Mouse (Mus musculus) forebrain, embryonic 14.5 days (tissue): Measurements from ENCODE around the gene Hacd4. TPM values are rescaled to one million over a fixed set of nuclear protein-coding genes. Genes with fewer than 3 reads are reported as not detected.
"Not testable (repeated sequence)": the region's sequence is repeated elsewhere in the genome, so short reads cannot be mapped to it uniquely, and the experiment has no call there.

ENCODE experiments used
- ATAC-seq: fragments of 200-750 bp; cut with Nextera tagmentation; 2 replicates; pipeline ENCODE4 v1.8.0; 2017; ENCODE audit warnings: mild to moderate bottlenecking, moderate library complexity
- DNase-seq: peaks from one replicate; pipeline ENCODE4 v3.0.0-alpha.2; 2015; ENCODE audit warnings: low spot score
- H3K27ac ChIP-seq: fragments of 300-500 bp; sonication (generic); 2 replicates; pipeline ENCODE4 v1.5.1; 2014; ENCODE audit warnings: low read depth, mild to moderate bottlenecking, control low read depth, low read length, moderate library complexity
- H3K27me3 ChIP-seq: fragments of 300-500 bp; sonication (generic); replicated peaks from 2 replicates; pipeline ENCODE4 v1.6.1; 2014; ENCODE audit warnings: low read length, control low read depth, mixed read lengths; ENCODE audit not compliant: control insufficient read depth, insufficient read depth
- H3K36me3 ChIP-seq: fragments of 300-500 bp; sonication (generic); 2 replicates; pipeline ENCODE4 v1.6.1; 2014; ENCODE audit warnings: low read length, control low read depth; ENCODE audit not compliant: control insufficient read depth, insufficient read depth
- H3K4me1 ChIP-seq: fragments of 300-500 bp; sonication (generic); 2 replicates; pipeline ENCODE4 v1.6.1; 2014; ENCODE audit warnings: antibody characterized with exemption, low read length, control low read depth; ENCODE audit not compliant: control insufficient read depth, insufficient read depth
- H3K4me2 ChIP-seq: fragments of 300-500 bp; sonication (generic); 2 replicates; pipeline ENCODE4 v1.6.1; 2014; ENCODE audit warnings: mild to moderate bottlenecking, control low read depth, low read length
- H3K4me3 ChIP-seq: fragments of 300-500 bp; sonication (generic); 2 replicates; pipeline ENCODE4 v1.5.1; 2014; ENCODE audit warnings: low read depth, low read length, control low read depth
- H3K9ac ChIP-seq: fragments of 300-500 bp; sonication (generic); 2 replicates; pipeline ENCODE4 v1.6.1; 2014; ENCODE audit warnings: mild to moderate bottlenecking, low read length, control low read depth, moderate library complexity
- H3K9me3 ChIP-seq: fragments of 300-500 bp; sonication (generic); replicated peaks from 2 replicates; pipeline ENCODE4 v1.6.1; 2016; ENCODE audit warnings: low read length, control low read depth, mixed read lengths; ENCODE audit not compliant: control insufficient read depth
- WGBS: fragments of 180-500 bp; shearing (Covaris S2); extraction: QIAGEN DNeasy Blood & Tissue Kit; methylation state at CpG from one replicate; pipeline ENCODE4 v1.1.7; 2014; 5-methylcytosine and 5-hydroxymethylcytosine counted together
- polyA plus RNA-seq: library from polyadenylated mRNA; unstranded; fragments of >200 nt; fragmentation: Nextera tagmentation; extraction: Ambion mirVana; gene quantifications from 2 replicates; pipeline ENCODE4 v1.2.1, GENCODE M21; 2014

Gene Hacd4
- polyA plus RNA-seq, 1 experiment from 2014 or later: 3.6 TPM

- not testable (repeated sequence) for H3K4me2 ChIP-seq, H3K27me3 ChIP-seq
- 67% methylated on average over 1 of the region's 1 CpGs for WGBS
Observed at GRCm38 (mm10) chr4:88390596-88390995, 48.1 kb downstream of the Hacd4 start.

GRCm38 (mm10) chr4:88390036-88390435 is 48.7 kb downstream of the Hacd4 start:
- Histone ChIP-seq H3K4me3 (no peak overlapping the region), H3K27ac (no peak overlapping the region), H3K4me2 (no peak overlapping the region), H3K9me3 (no peaks in the 10 kb centered on the region), H3K36me3 (no peaks in the 10 kb centered on the region), H3K9ac (no peak overlapping the region), H3K27me3 (no peaks in the 10 kb centered on the region), H3K4me1 (no peaks in the 10 kb centered on the region)
- DNase-seq (no peak), ATAC-seq (no peak)
- 83% methylated on average over 1 of the region's 1 CpGs for WGBS

More at GRCm38 (mm10) chr4:88390596-88390995, 48.1 kb downstream of the Hacd4 start:
- not testable (repeated sequence) for H3K4me1 ChIP-seq, DNase-seq, H3K27ac ChIP-seq, H3K4me3 ChIP-seq, H3K9ac ChIP-seq, H3K36me3 ChIP-seq, H3K9me3 ChIP-seq, ATAC-seq

- Histone ChIP-seq H3K36me3 (no peaks in the 10 kb centered on the region), H3K27me3 (no peaks in the 10 kb centered on the region), H3K9me3 (no peaks in the 10 kb centered on the region), H3K4me2 (no peak overlapping the region; the same call in 1 of the 2 replicates), H3K27ac (no peak overlapping the region), H3K4me3 (no peak overlapping the region), H3K9ac (peak overlapping the region; percentile 8; the same call in 1 of the 2 replicates), H3K4me1 (no peaks in the 10 kb centered on the region; the same call in 1 of the 2 replicates)
- WGBS: 49% methylated on average over 18 of the region's 18 CpGs
- peak; percentile 24 for DNase-seq
- peak; percentile 73 for ATAC-seq
Observed at GRCm38 (mm10) chr4:88372293-88373224, 66.2 kb downstream of the Hacd4 start.

GRCm38 (mm10) chr4:88370819-88371218 is 67.9 kb downstream of the Hacd4 start:
- ATAC-seq (no peak), DNase-seq (no peak)
- Histone ChIP-seq H3K27ac (no peak overlapping the region), H3K9me3 (no peaks in the 10 kb centered on the region), H3K9ac (no peak overlapping the region), H3K27me3 (no peaks in the 10 kb centered on the region), H3K4me1 (no peaks in the 10 kb centered on the region; the same call in 1 of the 2 replicates), H3K4me3 (no peak overlapping the region), H3K4me2 (no peak overlapping the region), H3K36me3 (no peaks in the 10 kb centered on the region)
- WGBS: 68% methylated on average over 8 of the region's 8 CpGs

- no peak overlapping the region for H3K4me3 ChIP-seq
- WGBS: 85% methylated on average over 6 of the region's 6 CpGs
- no peak overlapping the region for H3K27ac ChIP-seq
- no peaks in the 10 kb centered on the region for H3K36me3 ChIP-seq
- no peak overlapping the region for H3K9ac ChIP-seq
- no peaks in the 10 kb centered on the region; the same call in 1 of the 2 replicates for H3K4me1 ChIP-seq
- no peaks in the 10 kb centered on the region for H3K27me3 ChIP-seq
- no peak overlapping the region for H3K4me2 ChIP-seq
- no peak for DNase-seq
- no peaks in the 10 kb centered on the region for H3K9me3 ChIP-seq
- no peak for ATAC-seq
Observed at GRCm38 (mm10) chr4:88369951-88370350, 68.8 kb downstream of the Hacd4 start.

GRCm38 (mm10) chr4:88357431-88357830 is 81.3 kb downstream of the Hacd4 start:
- Histone ChIP-seq H3K4me1 (no peaks in the 10 kb centered on the region), H3K27me3 (no peaks in the 10 kb centered on the region), H3K4me3 (no peak overlapping the region), H3K36me3 (no peaks in the 10 kb centered on the region), H3K4me2 (no peak overlapping the region), H3K9me3 (no peaks in the 10 kb centered on the region), H3K27ac (no peak overlapping the region), H3K9ac (no peak overlapping the region)
- ATAC-seq: no peak
- 93% methylated on average over 3 of the region's 3 CpGs for WGBS
- DNase-seq: no peak

- no peaks in the 10 kb centered on the region for H3K4me1 ChIP-seq
- no peak overlapping the region for H3K9ac ChIP-seq
- H3K4me2 ChIP-seq: no peak overlapping the region
- H3K4me3 ChIP-seq: no peak overlapping the region
- no peaks in the 10 kb centered on the region for H3K36me3 ChIP-seq
- H3K27ac ChIP-seq: no peak overlapping the region
- 68% methylated on average over 2 of the region's 2 CpGs for WGBS
- no peaks in the 10 kb centered on the region for H3K27me3 ChIP-seq
- DNase-seq (peak; percentile 38), ATAC-seq (no peak)
- H3K9me3 ChIP-seq: no peaks in the 10 kb centered on the region
Observed at GRCm38 (mm10) chr4:88356652-88357051, 82.1 kb downstream of the Hacd4 start.

GRCm38 (mm10) chr4:88350910-88351309 is 87.8 kb downstream of the Hacd4 start:
- no peaks in the 10 kb centered on the region for H3K9me3 ChIP-seq
- H3K9ac ChIP-seq: no peak overlapping the region
- 4% methylated on average over 4 of the region's 4 CpGs for WGBS

More at GRCm38 (mm10) chr4:88350910-88351309, 87.8 kb downstream of the Hacd4 start:
- peak; percentile 95 for DNase-seq
- Histone ChIP-seq H3K36me3 (no peaks in the 10 kb centered on the region), H3K27me3 (no peaks in the 10 kb centered on the region), H3K4me1 (no peaks in the 10 kb centered on the region), H3K27ac (no peak overlapping the region), H3K4me3 (no peak overlapping the region), H3K4me2 (no peak overlapping the region)
- ATAC-seq: peak; percentile 85
